Mouse (Mus musculus): ENCODE results near the gene Cd300lg.

The Cd300lg gene

DNA sequence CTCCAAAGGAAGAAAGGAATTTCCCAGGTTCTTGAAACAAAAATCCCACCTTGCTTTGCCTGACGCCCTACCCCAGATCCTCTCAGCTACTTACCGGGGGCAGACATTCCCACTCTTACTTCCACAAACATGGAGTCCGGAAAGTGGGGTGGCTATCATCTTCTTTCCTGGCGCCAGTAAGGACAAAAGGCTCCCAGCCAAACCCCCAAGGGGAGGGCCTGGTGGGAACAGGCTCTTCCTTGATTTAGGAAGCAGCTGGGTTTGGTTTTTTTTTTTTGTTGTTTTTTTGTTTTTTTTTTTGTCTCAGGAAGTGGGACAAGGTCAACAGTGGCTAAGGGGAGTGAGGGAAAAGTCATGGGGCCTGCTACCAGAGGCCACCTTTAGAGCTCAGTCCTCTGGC lies 10.2 kb downstream of the Cd300lg start:
- DNase-seq (ENCODE audit: extremely low read depth, low read depth, low spot score), result no peak

DNA sequence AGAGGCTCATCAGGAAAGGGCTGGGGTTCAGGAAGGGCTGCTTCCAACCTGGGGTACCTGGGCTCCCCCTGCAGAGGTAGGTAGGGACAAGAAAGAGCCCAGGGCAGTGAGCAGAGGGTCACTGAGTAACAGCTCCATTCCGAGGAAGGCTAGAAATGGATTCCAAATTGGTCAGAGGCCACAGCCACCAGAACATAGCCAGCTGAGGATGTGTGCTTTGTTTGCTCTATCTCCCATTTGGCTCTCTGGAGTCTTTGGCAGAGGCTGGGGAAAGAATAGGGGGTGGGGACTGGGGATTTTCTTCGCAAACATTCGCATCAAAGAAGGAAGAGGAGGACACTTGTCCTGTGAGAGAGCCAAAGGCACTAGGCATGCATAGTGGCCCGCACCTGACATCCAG lies 10.6 kb downstream of the Cd300lg start:
- no peak for DNase-seq (ENCODE audit: extremely low read depth, low read depth, low spot score)

DNA sequence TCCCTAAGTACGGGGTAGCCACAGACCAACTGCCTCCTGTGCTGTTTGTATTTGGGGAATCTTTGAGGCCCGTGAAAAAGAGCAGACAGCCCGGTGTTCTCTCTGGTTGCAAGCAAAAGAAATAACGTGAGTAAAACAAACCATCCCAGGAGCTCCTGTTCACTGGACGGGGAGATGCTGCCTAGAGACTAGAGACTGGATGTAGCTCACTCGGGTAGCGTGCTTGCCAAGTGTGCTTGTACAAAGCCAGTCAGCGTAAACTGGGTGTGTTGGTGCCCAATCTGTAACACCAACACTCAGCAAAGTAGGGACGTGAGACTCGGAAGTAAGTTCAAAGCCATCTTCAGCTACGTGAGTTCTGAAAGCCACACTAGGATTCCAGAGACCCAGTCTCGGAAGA lies 11.4 kb downstream of the Cd300lg start:
- no peak for DNase-seq (ENCODE audit: extremely low read depth, low read depth, low spot score)

DNA sequence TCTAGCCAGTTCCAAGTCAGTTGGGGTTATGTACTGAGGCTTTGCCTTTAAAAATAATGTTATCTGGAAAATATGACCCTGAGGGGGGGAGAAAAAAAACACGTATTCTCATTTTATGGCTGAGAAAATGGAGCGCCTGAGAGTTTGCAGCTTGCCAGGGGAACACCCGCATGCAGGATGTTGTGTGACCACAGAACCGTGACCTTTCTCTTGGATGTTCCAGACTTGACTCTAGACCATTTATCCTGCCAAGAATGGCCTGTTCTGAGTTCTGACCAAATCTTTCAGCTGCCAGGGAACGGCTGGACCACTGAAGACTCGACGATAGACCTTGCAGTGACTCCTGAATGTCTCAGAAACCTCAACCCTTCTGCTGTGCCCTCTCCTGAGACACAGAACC lies 11.9 kb downstream of the Cd300lg start:
- DNase-seq (ENCODE audit: extremely low read depth, low read depth, low spot score), result no peak

DNA sequence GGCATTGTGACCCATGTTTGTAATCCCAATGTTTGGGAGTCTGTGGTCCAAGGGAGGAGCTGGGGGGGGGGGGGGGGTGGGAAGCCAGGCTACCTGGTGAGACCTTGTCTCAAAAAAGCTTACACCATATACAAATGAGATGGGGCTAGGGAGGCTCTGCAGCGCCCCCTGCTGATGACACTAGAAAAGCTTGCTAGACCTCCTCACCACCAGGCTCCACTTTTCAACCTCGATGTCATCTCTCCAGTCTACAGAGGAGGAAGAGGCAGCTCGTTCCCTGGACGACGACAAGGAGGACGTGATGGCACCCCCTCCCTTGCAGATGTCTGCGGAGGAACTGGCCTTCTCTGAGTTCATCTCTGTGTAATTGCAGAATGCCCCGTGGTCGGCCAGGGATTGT lies 12.5 kb downstream of the Cd300lg start:
- DNase-seq (ENCODE audit: extremely low read depth, low read depth, low spot score), result no peak

DNA sequence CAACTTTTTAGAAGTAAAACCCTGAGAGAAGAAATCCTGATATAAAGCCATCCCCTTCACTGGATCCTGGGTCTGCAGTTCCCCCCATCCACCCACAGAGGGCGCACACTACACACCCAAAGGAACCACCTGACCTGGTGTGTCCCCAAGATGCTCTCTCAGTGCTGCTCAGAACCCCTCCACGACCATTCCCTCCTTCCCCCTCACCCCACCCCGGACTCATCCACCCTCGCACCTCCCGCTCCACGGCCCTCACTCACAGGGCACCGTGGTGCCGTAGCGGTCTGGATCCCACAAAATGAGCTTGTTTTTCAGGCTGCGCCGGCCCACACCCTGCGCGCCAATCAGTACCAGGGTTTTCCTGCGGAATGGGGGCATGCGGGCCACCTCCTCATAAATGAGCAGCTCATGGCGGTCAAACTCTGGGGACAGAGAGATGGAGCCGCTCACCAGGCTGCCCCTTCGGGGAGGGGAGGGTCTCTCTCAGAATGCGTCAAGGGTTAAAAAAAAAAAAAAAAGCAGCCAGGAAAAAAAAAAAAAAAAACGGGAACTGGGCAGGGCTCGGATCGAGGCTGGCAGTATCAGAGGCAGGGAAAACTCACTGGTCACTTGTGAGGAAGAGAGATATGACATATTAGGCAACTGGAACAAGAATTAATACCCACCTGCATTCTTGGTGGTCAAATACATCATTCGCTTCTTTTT lies 20.1 kb downstream of the Cd300lg start:
- no peak for DNase-seq (ENCODE audit: extremely low read depth, low read depth, low spot score)

DNA sequence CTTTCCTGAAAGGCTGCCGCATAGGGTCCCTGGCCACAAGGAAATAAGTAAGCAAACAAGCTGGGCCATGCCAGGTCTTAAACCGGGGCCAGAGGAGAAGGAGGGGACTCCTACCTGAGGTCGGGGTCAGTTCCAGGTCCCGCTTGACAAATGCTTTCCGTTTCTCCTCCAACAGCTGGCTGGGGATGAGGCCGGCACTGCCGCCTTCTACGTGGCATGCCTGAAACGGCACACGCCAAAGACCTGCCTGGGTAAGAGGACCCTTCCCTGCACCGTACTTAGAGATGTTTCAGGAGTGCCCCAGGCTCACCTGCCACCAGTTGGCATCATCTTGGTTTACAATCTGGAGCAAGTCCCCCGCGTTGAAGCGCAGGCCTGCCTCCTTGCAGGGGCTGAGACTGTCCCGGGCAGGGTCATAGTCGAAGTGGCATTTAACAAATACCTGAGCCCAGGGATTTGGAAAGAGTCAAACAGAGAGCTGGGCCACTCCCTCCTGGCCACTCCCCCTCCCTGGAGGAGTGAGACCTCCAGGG lies 20.7 kb downstream of the Cd300lg start:
- no peak for DNase-seq (ENCODE audit: extremely low read depth, low read depth, low spot score)

DNA sequence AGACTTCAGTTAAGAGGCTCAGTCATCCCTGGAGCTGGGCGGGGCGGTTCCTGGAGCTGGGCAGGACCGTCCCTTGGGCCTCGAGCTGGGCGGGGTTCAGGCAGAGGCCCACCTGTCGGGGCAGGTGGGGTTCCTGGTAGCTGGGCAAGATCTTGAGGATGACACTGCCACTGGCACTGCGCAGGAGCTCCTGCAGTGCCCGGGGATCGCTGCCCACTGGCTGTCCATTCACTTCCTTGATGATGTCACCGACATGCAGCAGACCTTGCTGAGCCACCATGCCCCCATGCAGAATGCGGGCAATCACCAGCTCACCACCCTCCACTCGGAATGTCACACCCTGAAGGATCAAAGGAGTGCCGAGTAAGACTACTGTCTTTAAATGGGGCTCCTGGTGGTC lies 21.8 kb downstream of the Cd300lg start:
- DNase-seq (ENCODE audit: extremely low read depth, low read depth, low spot score), result no peak

DNA sequence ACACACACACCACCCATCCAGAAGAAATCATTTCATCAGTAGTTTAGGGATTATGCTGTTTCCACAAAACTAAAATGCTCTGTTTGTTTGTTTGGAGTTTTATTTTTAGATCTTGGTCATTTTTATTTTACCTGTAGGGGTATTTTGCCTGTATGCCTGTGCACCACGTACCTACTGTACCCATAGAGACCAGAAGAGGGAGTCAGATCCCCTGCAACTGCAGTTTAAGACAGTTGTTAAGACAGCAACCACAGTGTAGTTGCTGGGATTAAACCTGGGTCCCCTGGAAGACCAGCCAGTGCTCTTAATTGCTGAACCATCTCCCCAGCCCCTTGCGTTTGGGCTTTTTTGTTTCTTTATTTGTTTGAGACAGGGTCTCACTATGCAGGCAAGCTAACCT lies 27.7 kb downstream of the Cd300lg start:
- no peak for DNase-seq (ENCODE audit: extremely low read depth, low read depth, low spot score)

DNA sequence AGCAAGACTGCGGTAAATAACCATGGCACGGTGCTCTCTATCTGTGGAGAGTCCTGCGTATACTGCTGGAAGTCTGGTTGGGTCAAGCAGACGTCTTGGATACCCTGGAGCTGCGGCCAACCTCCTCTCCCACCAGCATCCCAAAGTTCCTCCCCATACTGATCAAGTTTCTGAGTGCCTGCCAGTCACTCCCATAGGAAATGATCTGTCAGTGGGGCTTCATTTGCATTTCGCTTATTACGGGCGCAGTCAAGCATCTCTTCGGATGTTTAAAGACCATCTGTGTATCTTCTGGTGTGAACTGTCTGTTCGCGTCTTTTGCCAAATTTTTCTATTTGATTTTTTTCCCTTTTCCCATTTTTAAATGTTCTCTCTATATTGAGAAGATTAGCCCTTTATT lies 28.3 kb downstream of the Cd300lg start:
- no peak for DNase-seq (ENCODE audit: extremely low read depth, low read depth, low spot score)

DNA sequence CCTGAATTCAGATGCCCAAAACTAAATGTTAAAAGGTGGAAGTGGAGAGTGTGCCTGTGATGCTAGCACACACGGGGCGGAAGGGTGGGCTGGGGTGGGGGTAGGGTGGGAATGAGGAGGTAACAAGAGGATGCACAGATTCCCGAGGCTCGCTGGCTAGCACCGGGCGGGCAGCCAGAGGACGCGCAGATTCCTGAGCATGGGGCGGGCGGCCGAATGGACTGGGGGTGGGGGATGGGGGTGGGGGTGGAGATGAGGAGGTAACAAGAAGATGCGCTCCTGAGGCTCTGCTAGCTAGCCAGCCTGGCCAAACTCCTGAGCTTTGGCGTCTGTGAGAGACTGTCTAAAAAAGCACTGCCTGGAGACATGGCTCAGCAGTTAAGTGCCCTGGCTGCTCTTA lies 29.1 kb downstream of the Cd300lg start:
- no peak for DNase-seq (ENCODE audit: extremely low read depth, low read depth, low spot score)

DNA sequence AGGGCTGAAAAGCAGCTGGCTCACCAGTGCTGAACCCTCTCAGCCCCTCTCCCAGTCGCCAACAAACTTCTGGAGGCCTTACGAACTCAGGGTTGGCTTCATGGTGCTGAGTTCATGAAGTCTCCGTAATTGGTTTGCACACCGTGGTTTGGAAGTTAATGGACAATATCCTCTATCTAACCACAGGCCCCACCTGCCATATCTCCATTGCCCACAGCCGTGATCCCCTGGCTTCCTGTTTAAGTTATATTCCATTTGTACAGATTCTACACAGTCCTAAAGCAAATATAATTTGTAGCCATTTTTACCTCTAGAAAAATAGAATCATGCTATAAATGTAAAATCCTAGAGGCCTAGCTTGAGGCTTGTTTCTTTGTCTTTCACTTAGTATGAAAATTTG lies 31.4 kb downstream of the Cd300lg start:
- no peak for DNase-seq (ENCODE audit: extremely low read depth, low read depth, low spot score)

DNA sequence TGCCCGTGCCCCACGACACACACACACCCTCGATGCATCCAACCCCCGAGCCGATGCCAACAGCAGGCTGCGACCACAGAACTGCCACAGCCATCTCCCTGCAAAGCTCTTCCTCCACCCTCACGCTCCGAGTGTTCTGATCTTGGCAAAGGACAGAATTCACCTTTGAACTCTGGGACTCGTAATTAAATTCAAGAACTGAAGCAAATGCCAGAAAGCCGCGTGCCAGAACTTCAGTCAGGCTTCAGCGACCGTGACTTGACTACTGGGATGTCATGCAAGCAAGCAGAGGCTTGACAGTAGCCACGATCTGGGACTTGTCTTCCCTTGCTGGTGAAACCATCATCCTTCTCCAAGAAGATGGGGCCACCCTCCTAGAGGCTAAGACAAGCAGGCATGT lies 32.4 kb downstream of the Cd300lg start:
- DNase-seq (ENCODE audit: extremely low read depth, low read depth, low spot score), result no peak

DNA sequence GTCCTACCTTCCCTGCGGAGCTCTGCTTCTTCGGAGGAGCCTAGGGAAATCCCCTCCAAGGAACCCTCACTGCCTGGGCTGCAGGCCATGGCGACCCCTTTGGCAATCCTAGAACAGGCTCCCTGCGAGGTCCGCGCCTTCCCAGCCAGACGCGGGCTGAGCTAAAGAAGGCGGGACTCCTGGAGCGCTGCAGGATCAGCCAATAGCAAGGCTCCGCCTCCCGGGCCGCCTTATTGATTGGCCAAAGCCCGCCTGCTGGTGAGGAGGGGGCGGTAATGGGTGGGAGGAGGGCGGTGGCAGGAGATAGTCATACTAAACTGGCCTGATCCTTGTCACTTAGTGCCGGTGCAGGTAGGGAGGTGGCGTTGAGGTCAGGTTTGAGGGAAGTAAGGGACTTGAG lies 41.0 kb downstream of the Cd300lg start:
- no peak for DNase-seq (ENCODE audit: extremely low read depth, low read depth, low spot score)

DNA sequence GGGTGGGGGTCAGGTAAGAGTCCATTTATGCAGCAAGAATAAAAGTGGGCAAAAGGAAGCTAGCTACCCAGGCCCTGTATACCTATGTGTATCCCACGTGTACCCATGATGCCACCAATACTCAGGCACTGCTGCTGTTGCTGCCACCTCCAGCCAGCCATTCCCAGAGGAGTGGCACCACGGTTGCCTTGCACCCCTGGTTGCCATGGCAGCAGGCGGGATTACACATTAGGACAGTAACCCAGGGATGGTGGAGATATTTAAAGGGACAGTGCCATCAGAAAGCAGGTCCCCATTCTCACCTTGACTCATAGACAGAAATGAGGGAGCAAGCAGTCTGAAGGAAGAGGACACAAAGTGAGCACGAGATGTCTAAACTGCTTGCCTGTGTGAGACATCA lies 41.9 kb downstream of the Cd300lg start:
- no peak for DNase-seq (ENCODE audit: extremely low read depth, low read depth, low spot score)

DNA sequence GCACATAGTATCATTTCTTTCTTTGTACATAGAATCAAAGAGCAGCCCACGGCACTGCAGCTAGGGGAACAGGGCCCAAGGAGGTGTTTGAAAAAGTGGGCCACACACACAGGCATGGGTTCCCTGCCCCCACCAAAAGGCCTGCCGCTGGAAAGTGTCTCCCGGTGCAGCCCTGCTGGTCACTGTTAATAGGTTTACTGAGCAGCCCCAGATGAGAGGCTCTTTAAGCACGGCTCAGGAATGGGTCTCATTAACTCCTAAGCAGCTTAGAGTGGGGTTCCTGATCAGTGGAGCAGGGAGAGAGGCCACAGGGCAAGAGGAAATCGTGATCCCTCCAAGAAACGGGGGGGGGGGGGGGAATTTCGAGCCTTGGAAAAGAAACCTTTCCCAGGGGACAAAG lies 42.9 kb downstream of the Cd300lg start:
- DNase-seq (ENCODE audit: extremely low read depth, low read depth, low spot score), result no peak

DNA sequence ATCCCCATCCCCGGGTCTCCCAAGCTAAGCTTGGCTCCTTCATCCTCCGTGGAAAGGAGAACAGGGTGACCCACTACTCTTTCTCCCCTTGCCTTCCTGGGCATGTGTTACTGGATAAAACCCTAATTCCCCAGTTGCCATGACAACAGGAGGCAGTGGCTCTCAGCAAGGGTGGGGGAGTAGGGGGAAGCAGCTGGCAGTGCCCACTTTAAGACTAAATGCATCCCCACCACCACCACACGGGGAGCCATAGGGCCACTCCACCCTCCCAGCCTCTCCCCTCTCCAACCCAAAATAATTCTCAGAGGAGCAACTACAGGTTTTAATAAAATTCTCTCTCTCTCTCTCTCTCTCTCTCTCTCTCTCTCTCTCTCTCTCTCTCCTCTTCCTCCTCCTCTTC lies 45.0 kb downstream of the Cd300lg start:
- no peak for DNase-seq (ENCODE audit: extremely low read depth, low read depth, low spot score)

DNA sequence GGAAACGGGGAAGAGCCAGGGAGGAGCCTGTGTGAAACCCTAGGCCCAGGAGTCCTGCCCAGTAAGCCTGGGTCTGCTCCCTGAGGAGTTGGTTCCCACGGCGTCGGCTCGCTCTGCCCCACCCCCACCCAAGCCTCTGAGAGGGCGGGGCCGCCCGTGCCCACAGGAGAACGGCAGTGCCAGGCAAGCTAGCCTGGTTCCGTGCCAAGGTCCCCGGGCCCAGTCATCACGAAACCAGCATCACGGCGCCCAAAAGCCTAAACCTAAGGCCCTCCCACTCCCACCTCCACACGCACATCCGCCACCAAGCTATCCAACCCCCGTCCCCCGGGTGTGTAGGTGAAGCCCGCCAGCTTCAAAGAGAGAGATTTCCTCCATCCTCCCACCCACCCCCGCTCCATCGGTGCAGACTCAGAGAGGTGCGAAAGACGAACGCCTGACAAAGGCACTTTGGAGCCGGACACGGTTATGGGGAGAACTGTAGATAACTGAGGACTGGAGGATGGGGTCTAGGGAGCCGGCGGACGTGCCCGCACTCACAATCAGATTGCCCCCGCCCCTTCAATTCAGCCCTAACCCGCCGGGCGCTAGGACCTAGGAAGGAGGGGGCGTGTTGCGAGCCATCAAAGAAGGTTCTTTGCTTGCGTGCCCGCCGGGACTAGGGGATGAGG lies 45.9 kb downstream of the Cd300lg start:
- DNase-seq (ENCODE audit: extremely low read depth, low read depth, low spot score), result no peak

DNA sequence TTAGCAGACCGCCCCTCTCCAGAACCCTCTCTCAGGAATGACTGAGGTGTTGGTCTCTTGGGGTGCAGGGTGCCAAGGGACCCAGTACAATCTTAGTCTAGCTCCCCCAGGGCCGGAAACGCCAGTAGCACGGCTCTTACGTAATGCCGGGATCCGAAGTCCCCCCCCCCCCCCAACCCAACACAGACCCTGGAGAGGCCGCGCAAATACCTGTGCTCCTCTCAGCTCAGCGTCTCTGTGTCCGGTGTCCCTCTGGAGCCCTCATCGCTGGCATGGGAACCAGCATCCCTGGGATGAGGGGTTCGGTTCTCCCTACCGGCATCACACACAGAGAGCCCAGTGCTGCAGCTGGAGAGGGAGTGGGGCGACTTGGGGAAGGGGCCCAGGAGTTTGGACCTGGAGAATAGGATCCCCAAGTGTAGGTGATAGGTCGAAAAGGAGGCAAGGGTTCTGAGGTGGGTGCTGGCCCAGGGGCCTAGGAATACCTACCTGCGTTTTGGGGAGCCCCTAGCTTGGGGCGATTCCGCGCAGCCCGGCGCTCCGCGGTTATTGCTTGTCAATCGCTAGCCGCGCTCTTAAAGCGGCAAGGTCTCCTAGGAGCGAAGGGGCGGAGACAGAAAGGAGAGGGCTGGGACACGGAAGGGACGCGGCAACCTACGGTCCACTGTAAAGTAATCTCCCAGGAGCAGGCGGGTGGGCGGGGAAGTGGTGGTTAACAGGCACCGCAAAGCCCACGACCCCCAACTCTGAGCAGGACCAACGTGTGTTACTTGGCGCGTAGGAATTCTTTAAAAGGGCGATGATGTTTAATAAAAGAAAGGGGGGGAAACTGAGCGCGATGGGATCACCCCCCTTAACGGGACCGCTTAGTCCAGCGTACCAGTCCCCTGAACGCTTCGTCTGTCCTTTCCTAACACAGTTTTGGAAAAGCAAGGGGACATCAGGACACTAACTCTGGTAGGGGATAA lies 46.9 kb downstream of the Cd300lg start, which contains the start of gene Mpp2:
Mpp2 (minus strand) TSS at position 585 of the 968 bp plus-strand sequence.
- no peak for DNase-seq (ENCODE audit: extremely low read depth, low read depth, low spot score)

DNA sequence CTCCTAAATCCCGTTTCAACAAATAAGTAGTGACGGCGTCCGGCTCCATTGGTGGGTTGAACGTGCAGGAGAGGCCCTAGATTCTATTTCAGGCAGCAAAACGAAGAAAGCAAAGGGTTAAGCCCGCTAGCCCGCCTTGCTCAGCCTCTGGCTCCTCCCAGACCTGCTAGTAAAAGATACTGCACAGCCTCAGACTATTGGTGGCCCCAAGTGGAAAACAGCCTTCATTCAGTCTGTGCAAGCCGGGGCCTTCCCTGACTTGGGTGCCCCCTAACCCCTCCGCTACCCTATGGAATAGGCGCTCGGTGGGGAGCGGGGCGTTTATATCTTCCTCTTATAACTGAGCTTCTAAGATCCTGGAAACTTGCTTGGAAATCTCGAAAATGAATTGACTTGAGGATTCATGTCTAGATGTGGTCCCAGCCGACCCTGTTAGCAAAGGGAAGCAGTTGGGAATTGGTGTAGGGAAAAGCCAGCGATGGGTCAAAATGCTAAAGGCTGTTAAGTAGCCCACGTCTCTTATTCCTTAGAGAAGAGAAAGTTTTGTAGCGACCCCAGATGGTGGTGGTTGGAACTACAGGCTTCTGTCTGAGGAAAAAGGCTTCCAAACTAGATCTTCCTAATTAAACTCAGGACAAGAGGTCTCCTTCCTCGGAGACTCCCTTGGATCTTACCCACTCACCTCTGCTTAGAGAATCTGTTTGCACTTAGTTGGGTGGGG lies 47.9 kb downstream of the Cd300lg start:
- no peak for DNase-seq (ENCODE audit: extremely low read depth, low read depth, low spot score)

DNA sequence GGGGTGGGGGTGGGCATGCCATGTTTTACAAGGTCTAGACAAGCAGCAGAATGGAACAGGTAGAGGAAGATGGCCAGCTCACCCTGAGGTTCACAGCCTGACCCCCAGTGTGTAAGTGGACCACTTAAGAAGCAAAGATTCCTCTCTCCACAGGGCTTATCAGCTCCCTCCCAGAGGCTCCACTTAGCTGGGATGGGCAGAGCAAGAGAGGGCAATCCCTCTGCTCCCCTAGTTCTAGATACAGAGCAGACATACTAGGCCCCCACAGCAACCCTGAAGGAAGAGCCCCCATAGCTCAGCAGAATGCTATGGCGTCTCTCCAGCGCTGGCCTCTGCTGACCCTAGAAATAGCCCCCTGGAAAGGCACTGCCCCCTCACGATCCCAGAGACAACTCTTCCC lies 54.4 kb downstream of the Cd300lg start:
- DNase-seq (ENCODE audit: extremely low read depth, low read depth, low spot score), result no peak
